Comparison of ENCODE assay signal across 27 mouse cellular contexts in the genomic region with DNA sequence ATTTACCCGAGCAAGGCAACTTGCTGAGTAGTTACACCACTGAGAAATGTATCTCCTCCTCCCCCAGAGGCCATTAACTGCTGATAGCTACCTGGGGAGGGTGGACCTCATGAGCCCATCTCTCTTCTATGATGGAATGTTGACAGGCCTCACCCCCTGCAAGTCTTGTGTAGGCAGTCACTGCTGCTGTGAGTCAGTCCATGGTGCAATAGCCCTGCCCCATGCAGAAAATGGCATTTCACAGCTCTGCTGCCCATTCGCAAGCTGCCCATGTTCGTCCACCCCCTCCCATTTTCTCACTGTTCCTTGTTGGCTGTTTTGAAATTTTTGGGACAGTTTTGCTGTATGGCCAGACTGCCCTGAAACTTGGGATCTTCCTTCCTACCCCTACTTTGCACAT. TPM values are rescaled to one million over a fixed set of nuclear protein-coding genes. Genes with fewer than 3 reads are reported as not detected.
DNase-seq lines count a peak whose midpoint lies in the region; ATAC-seq and TF ChIP-seq lines count a peak whose summit lies in the region.
"Had no signal": no experiment of that assay in that cellular context is flagged by ENCODE, and none has a peak within 500 bp of the region (broad histone marks: within the 10 kb centered on the region; RNA-seq: fewer than 3 reads in every experiment).

No protein-coding gene starts in this region.

- no peak for TF ChIP-seq CTCF in liver, postnatal 0 days (IDR thresholded peaks at IDR 0.05; ENCODE audit: low read depth)
- TF ChIP-seq CTCF in stomach, postnatal 0 days (IDR thresholded peaks at IDR 0.05; ENCODE audit: low read depth): no peak

- no peak overlapping the region for H3K9ac ChIP-seq in forebrain, embryonic 11.5 days (ENCODE audit: low read length)
- no peak overlapping the region for H3K9ac ChIP-seq in forebrain, embryonic 16.5 days (replicated peaks; ENCODE audit: low read depth, low read length)
- H3K9ac ChIP-seq in liver, embryonic 16.5 days (ENCODE audit: low read depth, low read length): no peak overlapping the region
- H3K9ac ChIP-seq in liver, embryonic 11.5 days (ENCODE audit: low read depth, low read length): no peak overlapping the region
- H3K9ac ChIP-seq in liver, postnatal 0 days (replicated peaks): no peak overlapping the region
- H3K9ac ChIP-seq in stomach, postnatal 0 days (ENCODE audit: low read length): no peak overlapping the region
- no peak overlapping the region for H3K9ac ChIP-seq in hindbrain, embryonic 12.5 days
- H3K9ac ChIP-seq: hindbrain, embryonic 15.5 days; kidney, embryonic 15.5 days; limb, embryonic 13.5 days; lung, embryonic 15.5 days; neural tube, embryonic 15.5 days had no signal

- no peak for TF ChIP-seq EP300 in liver, postnatal 0 days (IDR thresholded peaks at IDR 0.05; ENCODE audit: low read depth)
- TF ChIP-seq EP300 in stomach, postnatal 0 days (optimal IDR thresholded peaks at IDR 0.05): no peak

- DNase-seq in forebrain, embryonic 11.5 days (ENCODE audit: low spot score): peak; percentile 13
- DNase-seq in liver, embryonic 11.5 days (ENCODE audit: low spot score): no peak
- no peak for DNase-seq in liver, postnatal 0 days
- DNase-seq in stomach, postnatal 0 days (ENCODE audit: low spot score): no peak
- no peak for DNase-seq in neural tube, embryonic 10.5 days (ENCODE audit: extremely low spot score, low spot score)
- DNase-seq: B cell, adult 2 months; cerebellum, adult 18-20 months; cerebellum, postnatal 25 days; embryo, embryonic 11 days; gastrocnemius, adult 2 months; heart, adult 18-20 months; heart, postnatal 14 days; midbrain, embryonic 14.5 days; right cerebral cortex, postnatal 14 days; spleen, adult 18-20 months had no signal

- H3K4me3 ChIP-seq in forebrain, embryonic 11.5 days (ENCODE audit: low read depth, low read length): no peak overlapping the region
- H3K4me3 ChIP-seq in forebrain, embryonic 16.5 days (replicated peaks; ENCODE audit: low read length): no peak overlapping the region
- H3K4me3 ChIP-seq in liver, embryonic 16.5 days (ENCODE audit: low read depth, low read length): no peak overlapping the region
- no peak overlapping the region for H3K4me3 ChIP-seq in liver, embryonic 11.5 days (ENCODE audit: low read depth, low read length)
- H3K4me3 ChIP-seq in liver, postnatal 0 days (ENCODE audit: low read depth, low read length): no peak overlapping the region
- H3K4me3 ChIP-seq in stomach, postnatal 0 days (ENCODE audit: low read depth, low read length): no peak overlapping the region
- no peak overlapping the region for H3K4me3 ChIP-seq in hindbrain, embryonic 12.5 days
- H3K4me3 ChIP-seq: gastrocnemius, adult 2 months; hindbrain, embryonic 15.5 days; kidney, embryonic 15.5 days; limb, embryonic 13.5 days; lung, embryonic 15.5 days; neural tube, embryonic 15.5 days had no signal

- H3K36me3 ChIP-seq in forebrain, embryonic 11.5 days (ENCODE audit: control insufficient read depth, insufficient read depth, low read length): peaks cover 15% of the 10 kb centered on the region; the same call in 1 of the 2 replicates
- H3K36me3 ChIP-seq in forebrain, embryonic 16.5 days (ENCODE audit: control insufficient read depth, insufficient read depth): peaks cover 22% of the 10 kb centered on the region
- H3K36me3 ChIP-seq in liver, embryonic 16.5 days (ENCODE audit: control insufficient read depth, insufficient read depth): peaks cover 7% of the 10 kb centered on the region; the same call in 1 of the 2 replicates
- peaks cover 36% of the 10 kb centered on the region for H3K36me3 ChIP-seq in liver, embryonic 11.5 days (ENCODE audit: control insufficient read depth, insufficient read depth, low read length)
- peaks cover 63% of the 10 kb centered on the region for H3K36me3 ChIP-seq in liver, postnatal 0 days (replicated peaks; ENCODE audit: insufficient read depth, low read length)
- H3K36me3 ChIP-seq in stomach, postnatal 0 days (ENCODE audit: control insufficient read depth, insufficient read depth, low read length): peaks cover 61% of the 10 kb centered on the region
- H3K36me3 ChIP-seq in hindbrain, embryonic 12.5 days: peaks cover 89% of the 10 kb centered on the region

- H3K4me1 ChIP-seq in forebrain, embryonic 11.5 days (replicated peaks; ENCODE audit: control insufficient read depth, insufficient read depth, low read length): no peaks in the 10 kb centered on the region
- H3K4me1 ChIP-seq in forebrain, embryonic 16.5 days (replicated peaks; ENCODE audit: control insufficient read depth, insufficient read depth, low read length): no peaks in the 10 kb centered on the region
- peaks cover 6% of the 10 kb centered on the region for H3K4me1 ChIP-seq in liver, embryonic 16.5 days (ENCODE audit: control insufficient read depth, low read depth, low read length)
- peaks cover 6% of the 10 kb centered on the region; the same call in 1 of the 2 replicates for H3K4me1 ChIP-seq in liver, embryonic 11.5 days (replicated peaks; ENCODE audit: control insufficient read depth, insufficient read depth, low read length)
- H3K4me1 ChIP-seq in liver, postnatal 0 days (ENCODE audit: insufficient read depth): peaks cover 15% of the 10 kb centered on the region
- H3K4me1 ChIP-seq in stomach, postnatal 0 days (replicated peaks; ENCODE audit: control insufficient read depth, insufficient read depth): peaks cover 3% of the 10 kb centered on the region; the same call in 1 of the 2 replicates
- H3K4me1 ChIP-seq in hindbrain, embryonic 12.5 days: no peaks in the 10 kb centered on the region
- H3K4me1 ChIP-seq: hindbrain, embryonic 15.5 days; kidney, embryonic 15.5 days; limb, embryonic 13.5 days; lung, embryonic 15.5 days; neural tube, embryonic 15.5 days had no signal

- ATAC-seq in forebrain, embryonic 11.5 days (replicated peaks; ENCODE audit: low FRiP score): no peak
- ATAC-seq in forebrain, embryonic 16.5 days: no peak
- ATAC-seq in liver, embryonic 16.5 days (ENCODE audit: low read depth): no peak
- no peak for ATAC-seq in liver, embryonic 11.5 days (replicated peaks; ENCODE audit: low FRiP score)
- peak; percentile 39; the same call in 1 of the 2 replicates for ATAC-seq in liver, postnatal 0 days
- no peak for ATAC-seq in stomach, postnatal 0 days (ENCODE audit: low FRiP score, low TSS enrichment)
- no peak for ATAC-seq in hindbrain, embryonic 12.5 days (ENCODE audit: low FRiP score)
- ATAC-seq: intestine, postnatal 0 days had no signal

- no peaks in the 10 kb centered on the region for H3K27me3 ChIP-seq in forebrain, embryonic 11.5 days (ENCODE audit: control insufficient read depth, insufficient read depth, low read length)
- no peaks in the 10 kb centered on the region for H3K27me3 ChIP-seq in forebrain, embryonic 16.5 days (replicated peaks; ENCODE audit: control insufficient read depth, insufficient read depth, low read length)
- no peaks in the 10 kb centered on the region for H3K27me3 ChIP-seq in liver, embryonic 16.5 days (ENCODE audit: control insufficient read depth, insufficient read depth, low read depth, low read length)
- H3K27me3 ChIP-seq in liver, embryonic 11.5 days (replicated peaks; ENCODE audit: control insufficient read depth, insufficient read depth, low read length): no peaks in the 10 kb centered on the region
- no peaks in the 10 kb centered on the region for H3K27me3 ChIP-seq in liver, postnatal 0 days (ENCODE audit: insufficient read depth, low read length)
- H3K27me3 ChIP-seq in stomach, postnatal 0 days (ENCODE audit: control insufficient read depth, insufficient read depth, low read length): no peaks in the 10 kb centered on the region
- no peaks in the 10 kb centered on the region for H3K27me3 ChIP-seq in hindbrain, embryonic 12.5 days
- H3K27me3 ChIP-seq: hindbrain, embryonic 15.5 days; kidney, embryonic 15.5 days; limb, embryonic 13.5 days; lung, embryonic 15.5 days; neural tube, embryonic 15.5 days had no signal

- no peaks in the 10 kb centered on the region for H3K9me3 ChIP-seq in forebrain, embryonic 11.5 days (ENCODE audit: control insufficient read depth, low read length)
- no peaks in the 10 kb centered on the region for H3K9me3 ChIP-seq in forebrain, embryonic 16.5 days (ENCODE audit: control insufficient read depth, low read length)
- no peaks in the 10 kb centered on the region for H3K9me3 ChIP-seq in liver, embryonic 16.5 days (replicated peaks; ENCODE audit: control insufficient read depth, low read length)
- no peaks in the 10 kb centered on the region for H3K9me3 ChIP-seq in liver, embryonic 11.5 days (ENCODE audit: control insufficient read depth, low read length)
- H3K9me3 ChIP-seq in liver, postnatal 0 days (ENCODE audit: low read length): no peaks in the 10 kb centered on the region
- no peaks in the 10 kb centered on the region for H3K9me3 ChIP-seq in stomach, postnatal 0 days (ENCODE audit: control insufficient read depth, low read length)
- no peaks in the 10 kb centered on the region for H3K9me3 ChIP-seq in hindbrain, embryonic 12.5 days (replicated peaks)
- H3K9me3 ChIP-seq: hindbrain, embryonic 15.5 days; kidney, embryonic 15.5 days; limb, embryonic 13.5 days; lung, embryonic 15.5 days; neural tube, embryonic 15.5 days had no signal

- no peak overlapping the region for H3K4me2 ChIP-seq in forebrain, embryonic 11.5 days (ENCODE audit: low read depth, low read length, severe bottlenecking)
- no peak overlapping the region for H3K4me2 ChIP-seq in forebrain, embryonic 16.5 days (ENCODE audit: low read length)
- H3K4me2 ChIP-seq in liver, embryonic 16.5 days (ENCODE audit: low read depth, low read length): no peak overlapping the region
- H3K4me2 ChIP-seq in liver, embryonic 11.5 days: no peak overlapping the region
- no peak overlapping the region for H3K4me2 ChIP-seq in liver, postnatal 0 days (ENCODE audit: low read depth, low read length)
- no peak overlapping the region for H3K4me2 ChIP-seq in stomach, postnatal 0 days (replicated peaks; ENCODE audit: low read depth)
- H3K4me2 ChIP-seq in hindbrain, embryonic 12.5 days (replicated peaks): no peak overlapping the region
- H3K4me2 ChIP-seq: hindbrain, embryonic 15.5 days; kidney, embryonic 15.5 days; limb, embryonic 13.5 days; lung, embryonic 15.5 days; neural tube, embryonic 15.5 days had no signal

- 92% methylated on average over 3 of the region's 3 CpGs for WGBS in forebrain, embryonic 11.5 days
- WGBS in forebrain, embryonic 16.5 days: 89% methylated on average over 3 of the region's 3 CpGs
- WGBS in liver, embryonic 16.5 days (ENCODE audit: insufficient replicate concordance): 68% methylated on average over 3 of the region's 3 CpGs
- 76% methylated on average over 3 of the region's 3 CpGs for WGBS in liver, embryonic 11.5 days
- WGBS in liver, postnatal 0 days (ENCODE audit: insufficient replicate concordance): 70% methylated on average over 3 of the region's 3 CpGs
- 77% methylated on average over 3 of the region's 3 CpGs for WGBS in stomach, postnatal 0 days
- WGBS in hindbrain, embryonic 12.5 days: 96% methylated on average over 3 of the region's 3 CpGs

- H3K27ac ChIP-seq in forebrain, embryonic 11.5 days (ENCODE audit: low read depth, low read length): no peak overlapping the region
- no peak overlapping the region for H3K27ac ChIP-seq in forebrain, embryonic 16.5 days (ENCODE audit: low read length)
- 0 out of 2 replicates have a peak overlapping the region, but pooled peaks have one; percentile 43 for H3K27ac ChIP-seq in liver, embryonic 16.5 days (ENCODE audit: low read length)
- H3K27ac ChIP-seq in liver, embryonic 11.5 days (ENCODE audit: low read depth, low read length): no peak overlapping the region
- peak overlapping the region; percentile 56; the same call in 1 of the 2 replicates for H3K27ac ChIP-seq in liver, postnatal 0 days (ENCODE audit: low read depth)
- peak overlapping the region; percentile 63 for H3K27ac ChIP-seq in stomach, postnatal 0 days (replicated peaks)
- no peak overlapping the region for H3K27ac ChIP-seq in hindbrain, embryonic 12.5 days
- H3K27ac ChIP-seq: hindbrain, embryonic 15.5 days; kidney, embryonic 15.5 days; limb, embryonic 13.5 days; lung, embryonic 15.5 days; neural tube, embryonic 15.5 days had no signal

RNA-seq across cellular contexts. Expression of a gene that starts 10.7 kb away (rescaled TPM):
- polyA plus RNA-seq in forebrain, embryonic 11.5 days (2014; fragmentation: Nextera tagmentation; extraction: Ambion mirVana): 539 and 557 TPM in 2 replicates
- polyA plus RNA-seq in forebrain, embryonic 16.5 days (2015; fragmentation: Nextera tagmentation; extraction: Ambion mirVana): 214 and 253 TPM in 2 replicates
- 77.7 and 84.6 TPM in 2 replicates for polyA plus RNA-seq in liver, embryonic 16.5 days (2015; fragmentation: Nextera tagmentation; extraction: Ambion mirVana)
- 277 and 281 TPM in 2 replicates for polyA plus RNA-seq in liver, embryonic 11.5 days (2014; fragmentation: Nextera tagmentation; extraction: Ambion mirVana)
- polyA plus RNA-seq in liver, postnatal 0 days (2015; fragmentation: Nextera tagmentation; extraction: Ambion mirVana): 80.0 and 86.6 TPM in 2 replicates
- polyA plus RNA-seq in stomach, postnatal 0 days (2015; fragmentation: Nextera tagmentation; extraction: Ambion mirVana): 330 and 364 TPM in 2 replicates
- 420 and 456 TPM in 2 replicates for polyA plus RNA-seq in hindbrain, embryonic 12.5 days (2016; fragmentation: Nextera tagmentation; extraction: Ambion mirVana)

RNA-seq across cellular contexts. Expression of a gene that starts 15.5 kb away (rescaled TPM):
- polyA plus RNA-seq in forebrain, embryonic 11.5 days (2014; fragmentation: Nextera tagmentation; extraction: Ambion mirVana): 90.5 and 110 TPM in 2 replicates
- polyA plus RNA-seq in forebrain, embryonic 16.5 days (2015; fragmentation: Nextera tagmentation; extraction: Ambion mirVana): 105 and 121 TPM in 2 replicates
- polyA plus RNA-seq in liver, embryonic 16.5 days (2015; fragmentation: Nextera tagmentation; extraction: Ambion mirVana): 68.0 and 71.6 TPM in 2 replicates
- 90.5 and 92.5 TPM in 2 replicates for polyA plus RNA-seq in liver, embryonic 11.5 days (2014; fragmentation: Nextera tagmentation; extraction: Ambion mirVana)
- polyA plus RNA-seq in liver, postnatal 0 days (2015; fragmentation: Nextera tagmentation; extraction: Ambion mirVana): 57.3 and 58.1 TPM in 2 replicates
- 84.0 and 88.6 TPM in 2 replicates for polyA plus RNA-seq in stomach, postnatal 0 days (2015; fragmentation: Nextera tagmentation; extraction: Ambion mirVana)
- polyA plus RNA-seq in hindbrain, embryonic 12.5 days (2016; fragmentation: Nextera tagmentation; extraction: Ambion mirVana): 111 and 115 TPM in 2 replicates

RNA-seq across cellular contexts. Expression of a gene that starts 38.7 kb away (rescaled TPM):
- polyA plus RNA-seq in forebrain, embryonic 11.5 days (2014; fragmentation: Nextera tagmentation; extraction: Ambion mirVana): not detected in 2 replicates
- polyA plus RNA-seq in forebrain, embryonic 16.5 days (2015; fragmentation: Nextera tagmentation; extraction: Ambion mirVana): not detected in 2 replicates
- not detected in 2 replicates for polyA plus RNA-seq in liver, embryonic 16.5 days (2015; fragmentation: Nextera tagmentation; extraction: Ambion mirVana)
- polyA plus RNA-seq in liver, embryonic 11.5 days (2014; fragmentation: Nextera tagmentation; extraction: Ambion mirVana): not detected in 2 replicates
- not detected in 2 replicates for polyA plus RNA-seq in liver, postnatal 0 days (2015; fragmentation: Nextera tagmentation; extraction: Ambion mirVana)
- polyA plus RNA-seq in stomach, postnatal 0 days (2015; fragmentation: Nextera tagmentation; extraction: Ambion mirVana): 0.06 TPM in 1 of 2 replicates, not detected in the other
- polyA plus RNA-seq in hindbrain, embryonic 12.5 days (2016; fragmentation: Nextera tagmentation; extraction: Ambion mirVana): not detected in 2 replicates
- polyA plus RNA-seq: hindbrain, embryonic 15.5 days; intestine, postnatal 0 days; large intestine, adult 2 months; limb, embryonic 13.5 days; lung, embryonic 15.5 days; midbrain, embryonic 14.5 days; thymus, postnatal 0 days; urinary bladder, adult 2 months had no signal

RNA-seq across cellular contexts. Expression of a gene that starts 43.9 kb away (rescaled TPM):
- polyA plus RNA-seq in forebrain, embryonic 11.5 days (2014; fragmentation: Nextera tagmentation; extraction: Ambion mirVana): not detected in 2 replicates
- not detected in 2 replicates for polyA plus RNA-seq in forebrain, embryonic 16.5 days (2015; fragmentation: Nextera tagmentation; extraction: Ambion mirVana)
- 0.22 and 0.30 TPM in 2 replicates for polyA plus RNA-seq in liver, embryonic 16.5 days (2015; fragmentation: Nextera tagmentation; extraction: Ambion mirVana)
- 0.18 and 0.29 TPM in 2 replicates for polyA plus RNA-seq in liver, embryonic 11.5 days (2014; fragmentation: Nextera tagmentation; extraction: Ambion mirVana)
- 0.59 and 0.68 TPM in 2 replicates for polyA plus RNA-seq in liver, postnatal 0 days (2015; fragmentation: Nextera tagmentation; extraction: Ambion mirVana)
- polyA plus RNA-seq in stomach, postnatal 0 days (2015; fragmentation: Nextera tagmentation; extraction: Ambion mirVana): 3.9 TPM in 2 replicates
- not detected in 2 replicates for polyA plus RNA-seq in hindbrain, embryonic 12.5 days (2016; fragmentation: Nextera tagmentation; extraction: Ambion mirVana)
- polyA plus RNA-seq: hindbrain, embryonic 15.5 days; limb, embryonic 13.5 days; midbrain, embryonic 14.5 days; neural tube, embryonic 15.5 days had no signal

Comparison
In these comparisons a context has a peak if more than half of its experiments do, and no peak if none do; other contexts are left out.
1. H3K27ac ChIP-seq: peak in liver, embryonic 16.5 days (single experiment), liver, postnatal 0 days (single experiment) and stomach, postnatal 0 days (single experiment); none in forebrain, embryonic 11.5 days (single experiment), forebrain, embryonic 16.5 days (single experiment), liver, embryonic 11.5 days (single experiment) and hindbrain, embryonic 12.5 days (single experiment).